Mouse (Mus musculus) heart, postnatal 4 days (tissue): ENCODE data around the gene Gpr107. TPM values are rescaled to one million over a fixed set of nuclear protein-coding genes. Genes with fewer than 3 reads are reported as not detected.
"Not testable (repeated sequence)": the region's sequence is repeated elsewhere in the genome, so short reads cannot be mapped to it uniquely, and the experiment has no call there.

ENCODE experiments used
- DNase-seq: peaks from one replicate; pipeline ENCODE4 v3.0.0; 2021
- total RNA-seq, 2 experiments: library from RNA; stranded (reverse); gene quantifications; 2 replicates each; pipeline ENCODE4 v1.2.3; 2021

Gpr107 gene
- total RNA-seq, 2 experiments from 2014 or later, result 41.6 to 43.0 TPM

GRCm38 (mm10) chr2:31160147-31160920 lies 8.2 kb downstream of the Gpr107 start:
- no peak for DNase-seq

GRCm38 (mm10) chr2:31161620-31162019 lies 9.5 kb downstream of the Gpr107 start:
- no peak for DNase-seq

- DNase-seq, result no peak
Observed at GRCm38 (mm10) chr2:31163361-31164118, 11.4 kb downstream of the Gpr107 start.

- DNase-seq, result peak; percentile 78
Observed at GRCm38 (mm10) chr2:31164841-31165455, 12.8 kb downstream of the Gpr107 start.

- DNase-seq, result no peak
Observed at GRCm38 (mm10) chr2:31165529-31165928, 13.4 kb downstream of the Gpr107 start.

GRCm38 (mm10) chr2:31167571-31167970 lies 15.5 kb downstream of the Gpr107 start:
- DNase-seq, result not testable (repeated sequence)

GRCm38 (mm10) chr2:31169001-31169400 lies 16.9 kb downstream of the Gpr107 start:
- DNase-seq, result peak; percentile 59

- no peak for DNase-seq
Observed at GRCm38 (mm10) chr2:31170164-31170563, 18.0 kb downstream of the Gpr107 start.

GRCm38 (mm10) chr2:31172001-31172400 lies 19.9 kb downstream of the Gpr107 start:
- peak; percentile 32 for DNase-seq

GRCm38 (mm10) chr2:31172536-31172935 lies 20.4 kb downstream of the Gpr107 start:
- DNase-seq, result no peak

- no peak for DNase-seq
Observed at GRCm38 (mm10) chr2:31173290-31173689, 21.2 kb downstream of the Gpr107 start.

- DNase-seq, result peak; percentile 37
Observed at GRCm38 (mm10) chr2:31178593-31178992, 26.5 kb downstream of the Gpr107 start.

- DNase-seq, result no peak
Observed at GRCm38 (mm10) chr2:31179471-31179870, 27.4 kb downstream of the Gpr107 start.

- no peak for DNase-seq
Observed at GRCm38 (mm10) chr2:31180081-31180551, 28.0 kb downstream of the Gpr107 start.

- no peak for DNase-seq
Observed at GRCm38 (mm10) chr2:31182786-31183330, 30.7 kb downstream of the Gpr107 start.

GRCm38 (mm10) chr2:31183830-31184229 lies 31.7 kb downstream of the Gpr107 start:
- DNase-seq, result peak; percentile 25

- DNase-seq, result no peak
Observed at GRCm38 (mm10) chr2:31188691-31189090, 36.6 kb downstream of the Gpr107 start.

- no peak for DNase-seq
Observed at GRCm38 (mm10) chr2:31189654-31190053, 37.5 kb downstream of the Gpr107 start.

GRCm38 (mm10) chr2:31191765-31192164 lies 39.6 kb downstream of the Gpr107 start:
- no peak for DNase-seq

GRCm38 (mm10) chr2:31194356-31195021 lies 42.4 kb downstream of the Gpr107 start:
- peak; percentile 63 for DNase-seq

- DNase-seq, result no peak
Observed at GRCm38 (mm10) chr2:31198621-31199020, 46.5 kb downstream of the Gpr107 start.

GRCm38 (mm10) chr2:31200051-31200450 lies 47.9 kb downstream of the Gpr107 start:
- DNase-seq, result no peak
